ENCODE assay signal across 30 mouse cellular contexts in the genomic region with DNA sequence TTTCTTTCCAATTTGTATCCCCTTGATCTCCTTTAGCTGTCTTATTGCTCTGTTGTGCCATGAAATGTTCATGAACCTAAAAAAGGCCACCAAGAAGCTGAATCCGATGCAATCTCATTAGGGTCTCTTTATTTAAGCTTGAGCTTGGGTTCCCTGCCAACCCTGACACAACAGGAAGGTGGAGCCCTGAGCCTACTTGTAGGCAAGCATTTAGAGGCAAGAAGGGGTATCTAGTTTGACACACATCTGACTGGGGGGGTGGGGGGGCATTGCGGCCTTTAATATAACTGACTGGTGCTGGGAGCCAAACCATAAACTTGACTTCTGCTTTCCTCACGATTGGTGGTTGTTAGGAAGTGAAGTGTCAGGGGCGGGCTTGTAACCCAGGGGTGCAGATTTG.
DNase-seq lines count a peak whose midpoint lies in the region; ATAC-seq and TF ChIP-seq lines count a peak whose summit lies in the region.
"Had no signal": no experiment of that assay in that cellular context is flagged by ENCODE, and none has a peak within 500 bp of the region (broad histone marks: within the 10 kb centered on the region; RNA-seq: fewer than 3 reads in every experiment).

No protein-coding gene starts in this region.

- ATAC-seq in hematopoietic stem cell, adult 5-6 weeks (replicated peaks in 1 of 2; ENCODE audit: insufficient read depth in 1 of 2, low FRiP score in 2 of 2, low TSS enrichment in 1 of 2, low read depth in 1 of 2, poor library complexity in 2 of 2, severe bottlenecking in 2 of 2): peak; percentile 76 to 85
- no peak for ATAC-seq in hindbrain, embryonic 16.5 days
- no peak for ATAC-seq in erythroid progenitor cell, adult 5-6 weeks (replicated peaks; ENCODE audit: low FRiP score, poor library complexity, severe bottlenecking)
- ATAC-seq: forebrain, embryonic 16.5 days; intestine, postnatal 0 days; midbrain, embryonic 13.5 days; Patski had no signal

- TF ChIP-seq RAD21 in CH12.LX (IDR thresholded peaks at IDR 0.05; ENCODE audit: low read depth, low read length): peak; percentile 17

- H3K9ac ChIP-seq in CH12.LX (ENCODE audit: insufficient read depth, low read depth): no peak overlapping the region
- H3K9ac ChIP-seq in hindbrain, embryonic 16.5 days (ENCODE audit: low read depth, low read length): no peak overlapping the region
- H3K9ac ChIP-seq: embryonic facial prominence, embryonic 12.5 days; hindbrain, embryonic 13.5 days; liver, embryonic 14.5 days; lung, embryonic 15.5 days; midbrain, embryonic 13.5 days had no signal

- no peaks in the 10 kb centered on the region for H3K79me2 ChIP-seq in CH12.LX (replicated peaks; ENCODE audit: control insufficient read depth, extremely low read depth, insufficient read depth, poor library complexity, severe bottlenecking)

- in situ Hi-C loops in CH12.LX (cut with MboI; ENCODE audit: low pct_ligation_motif_present, low pct_unique_long_range_greater_than_20kb, low sequenced_read_pairs): no loop called here

- peak in 1 of 2 experiments; percentile 21; a peak in 1 of 4 replicates for TF ChIP-seq CTCF in CH12.LX (conservative IDR thresholded peaks at IDR 0.05 in 1 of 2, IDR thresholded peaks at IDR 0.05 in 1 of 2; ENCODE audit: low read depth in 2 of 2, low read length in 2 of 2)

- no peaks in the 10 kb centered on the region for H3K9me3 ChIP-seq in CH12.LX (replicated peaks; ENCODE audit: low read length)
- H3K9me3 ChIP-seq in hindbrain, embryonic 16.5 days (ENCODE audit: control insufficient read depth, low read length): no peaks in the 10 kb centered on the region
- H3K9me3 ChIP-seq: embryonic facial prominence, embryonic 12.5 days; G1E; heart, embryonic 10.5 days; hindbrain, embryonic 13.5 days; lung, embryonic 15.5 days; megakaryocyte, embryonic 14.5 days; midbrain, embryonic 13.5 days had no signal

- no peak for TF ChIP-seq EP300 in CH12.LX (IDR thresholded peaks at IDR 0.05; ENCODE audit: low read length)

- H3K4me2 ChIP-seq in CH12.LX (ENCODE audit: insufficient read depth, low read depth, poor library complexity, severe bottlenecking): no peak overlapping the region
- H3K4me2 ChIP-seq in hindbrain, embryonic 16.5 days (ENCODE audit: low read length): no peak overlapping the region
- H3K4me2 ChIP-seq: embryonic facial prominence, embryonic 12.5 days; hindbrain, embryonic 13.5 days; lung, embryonic 15.5 days; midbrain, embryonic 13.5 days had no signal

- 80% methylated on average over 4 of the region's 4 CpGs for WGBS in hindbrain, embryonic 16.5 days

- no peaks in the 10 kb centered on the region for H3K36me3 ChIP-seq in CH12.LX (replicated peaks in 1 of 2; ENCODE audit: control insufficient read depth in 1 of 2, insufficient read depth in 1 of 2, low read length in 1 of 2)
- no peaks in the 10 kb centered on the region for H3K36me3 ChIP-seq in hindbrain, embryonic 16.5 days (ENCODE audit: control insufficient read depth, insufficient read depth, low read length)
- H3K36me3 ChIP-seq: embryonic facial prominence, embryonic 12.5 days; G1E; heart, embryonic 10.5 days; hindbrain, embryonic 13.5 days; lung, embryonic 15.5 days; midbrain, embryonic 13.5 days had no signal

- dilution Hi-C loops in CH12.LX (cut with MboI; ENCODE audit: extremely low pct_ligation_motif_present, extremely low pct_unique_long_range_greater_than_20kb, low sequenced_read_pairs): no loop called here

- no peak overlapping the region for H3K27ac ChIP-seq in CH12.LX (ENCODE audit: insufficient read depth, low read depth)
- no peak overlapping the region for H3K27ac ChIP-seq in hindbrain, embryonic 16.5 days (ENCODE audit: low read depth, low read length)
- H3K27ac ChIP-seq: embryonic facial prominence, embryonic 12.5 days; heart, embryonic 10.5 days; hindbrain, embryonic 13.5 days; liver, embryonic 14.5 days; lung, embryonic 15.5 days; midbrain, embryonic 13.5 days; stomach, postnatal 0 days had no signal

- no peak for TF ChIP-seq POLR2A in CH12.LX (IDR thresholded peaks at IDR 0.05; ENCODE audit: low read depth, low read length)

- no peaks in the 10 kb centered on the region for H3K27me3 ChIP-seq in CH12.LX (replicated peaks)
- H3K27me3 ChIP-seq in hindbrain, embryonic 16.5 days (replicated peaks; ENCODE audit: control insufficient read depth, insufficient read depth, low read length): no peaks in the 10 kb centered on the region
- H3K27me3 ChIP-seq: embryonic facial prominence, embryonic 12.5 days; hindbrain, embryonic 13.5 days; lung, embryonic 15.5 days; megakaryocyte, embryonic 14.5 days; midbrain, embryonic 13.5 days; Patski had no signal

- peak; percentile 12 to 48 for DNase-seq in lung, adult 18-20 months
- DNase-seq in lung, postnatal 14 days: no peak
- DNase-seq in 416B (ENCODE audit: low read depth) (peak; percentile 23), CH12.LX (ENCODE audit: extremely low read depth) (no peak)
- DNase-seq: adrenal gland, postnatal 10 days; cerebellum, adult 11 months; cerebellum, adult 9-10 months; cerebellum, postnatal 36 days; embryo, embryonic 11 days; heart, postnatal 36 days; liver; right cerebral cortex, adult 18-20 months; spleen, adult 18-20 months; thymus, adult 18-20 months; thymus, postnatal 25 days had no signal

- peaks cover 7 to 19% of the 10 kb centered on the region in 2 experiments for H3K4me1 ChIP-seq in CH12.LX (ENCODE audit: control insufficient read depth in 1 of 2, insufficient read depth in 2 of 2)
- H3K4me1 ChIP-seq in hindbrain, embryonic 16.5 days (ENCODE audit: control insufficient read depth, insufficient read depth, low read depth, low read length): no peaks in the 10 kb centered on the region
- H3K4me1 ChIP-seq: embryonic facial prominence, embryonic 12.5 days; heart, embryonic 10.5 days; hindbrain, embryonic 13.5 days; midbrain, embryonic 13.5 days had no signal

- no peak overlapping the region for H3K4me3 ChIP-seq in CH12.LX (replicated peaks in 1 of 3; ENCODE audit: low read depth in 2 of 3, low read length in 2 of 3, poor library complexity in 1 of 3)
- H3K4me3 ChIP-seq in hindbrain, embryonic 16.5 days (ENCODE audit: low read length): no peak overlapping the region
- H3K4me3 ChIP-seq: embryonic facial prominence, embryonic 12.5 days; heart, embryonic 10.5 days; hindbrain, embryonic 13.5 days; lung, embryonic 15.5 days; megakaryocyte, embryonic 14.5 days; midbrain, embryonic 13.5 days had no signal

TF ChIP-seq in CH12.LX, 34 proteins besides CTCF, POLR2A, EP300 and RAD21:
- TF ChIP-seq ZNF384 (IDR thresholded peaks at IDR 0.05; ENCODE audit: low read depth, low read length) (no peak), ZC3H11A (IDR thresholded peaks at IDR 0.05; ENCODE audit: low read depth, low read length) (no peak), ELF1 (IDR thresholded peaks at IDR 0.05; ENCODE audit: low read depth, low read length) (no peak), TBP (conservative IDR thresholded peaks at IDR 0.05; ENCODE audit: low read depth, low read length) (no peak), JUN (IDR thresholded peaks at IDR 0.05; ENCODE audit: insufficient read depth, low read depth, low read length) (no peak), SMC3 (IDR thresholded peaks at IDR 0.05; ENCODE audit: low read depth, low read length) (no peak), NRF1 (IDR thresholded peaks at IDR 0.05; ENCODE audit: low read depth, low read length) (no peak), CHD2 (IDR thresholded peaks at IDR 0.05; ENCODE audit: low read length) (no peak), USF2 (conservative IDR thresholded peaks at IDR 0.05; ENCODE audit: low read depth, low read length) (no peak), ZMIZ1 (IDR thresholded peaks at IDR 0.05; ENCODE audit: low read depth, low read length) (no peak), MYC (IDR thresholded peaks at IDR 0.05; ENCODE audit: low read depth, low read length) (no peak), BHLHE40 (IDR thresholded peaks at IDR 0.05; ENCODE audit: low read depth, low read length) (no peak), MAFK (IDR thresholded peaks at IDR 0.05; ENCODE audit: insufficient replicate concordance, low read length) (no peak), MXI1 (IDR thresholded peaks at IDR 0.05; ENCODE audit: low read depth, low read length) (no peak)

Comparison
In these comparisons a context has a peak if more than half of its experiments do, and no peak if none do; other contexts are left out.
1. DNase-seq: peak in lung, adult 18-20 months (2 of 2) and 416B (single experiment); none in lung, postnatal 14 days (single experiment) and CH12.LX (single experiment).
2. ATAC-seq: peak in hematopoietic stem cell, adult 5-6 weeks (2 of 2); none in hindbrain, embryonic 16.5 days (single experiment) and erythroid progenitor cell, adult 5-6 weeks (single experiment).